Mouse (Mus musculus): ENCODE results near the gene Vmn1r70. TPM values are rescaled to one million over a fixed set of nuclear protein-coding genes. Genes with fewer than 3 reads are reported as not detected.

The Vmn1r70 gene
- polyA plus RNA-seq (2012; rRNA removed), result not detected in 2 replicates

GRCm38 (mm10) chr7:10631232-10631631 lies at the start of gene Vmn1r70:
TSS of gene Vmn1r70 (plus strand) at chr7:10631532.

DNA sequence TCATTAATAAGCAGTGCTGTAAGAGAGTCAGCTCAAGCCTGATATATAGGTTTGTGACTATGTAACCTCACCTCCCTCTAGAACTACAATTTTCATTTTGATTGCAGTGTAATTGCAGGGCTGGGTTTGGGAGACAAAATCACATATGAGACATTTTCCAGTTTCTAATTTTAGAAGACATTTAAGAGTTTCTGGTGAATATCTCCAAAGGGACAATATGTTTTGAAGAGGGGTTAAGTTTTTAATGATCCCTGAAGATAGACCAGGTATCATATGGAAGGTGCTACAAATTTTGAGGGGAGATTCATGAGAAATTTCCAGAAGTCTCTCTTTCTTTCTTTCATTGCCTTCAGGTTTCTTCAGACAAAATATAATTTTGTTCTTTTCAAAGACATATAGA lies 17.8 kb upstream of the Vmn1r70 start, which contains the start of gene Vmn1r69:
Vmn1r69 (minus strand) TSS at position 101 of the 400 bp plus-strand sequence.

Other genes starting within 250 kb of the Vmn1r70 start
- not detected in 2 replicates for gene Vmn1r67, start 188.2 kb upstream of the Vmn1r70 start, polyA plus RNA-seq (2012; rRNA removed)
- gene Zik1, start 136.1 kb upstream of the Vmn1r70 start, polyA plus RNA-seq (2012; rRNA removed), result 0.74 and 0.79 TPM in 2 replicates
- gene Vmn1r68, start 73.0 kb upstream of the Vmn1r70 start, polyA plus RNA-seq (2012; rRNA removed), result not detected in 2 replicates
- gene Vmn1r69, start 17.9 kb upstream of the Vmn1r70 start, polyA plus RNA-seq (2012; rRNA removed), result not detected in 2 replicates
- not detected in 2 replicates for gene Nlrp4b, start 56.3 kb downstream of the Vmn1r70 start, polyA plus RNA-seq (2012; rRNA removed)
- not detected in 2 replicates for gene Vmn1r71, start 122.8 kb downstream of the Vmn1r70 start, polyA plus RNA-seq (2012; rRNA removed)

All from liver, embryonic 18 days (tissue).